Mouse (Mus musculus): ENCODE data around the gene Krt83.
"Not testable (repeated sequence)": the region's sequence is repeated elsewhere in the genome, so short reads cannot be mapped to it uniquely, and the experiment has no call there.

Gene Krt83

GRCm38 (mm10) chr15:101491431-101491830 is at the start of gene Krt83:
Gene Krt83 (minus strand): TSS chr15:101491512.
- no peak for DNase-seq

- DNase-seq: no peak
Measured at GRCm38 (mm10) chr15:101538580-101538900, 47.2 kb upstream of the Krt83 start.

- no peak for DNase-seq
Measured at GRCm38 (mm10) chr15:101537864-101538579, 46.7 kb upstream of the Krt83 start.

GRCm38 (mm10) chr15:101536054-101536850 is 44.9 kb upstream of the Krt83 start:
- DNase-seq: no peak

GRCm38 (mm10) chr15:101532720-101533119 is 41.4 kb upstream of the Krt83 start, which contains the start of gene Krt84:
Gene Krt84 (minus strand): TSS chr15:101532820.
- DNase-seq: no peak

- no peak for DNase-seq
Measured at GRCm38 (mm10) chr15:101522556-101523232, 31.4 kb upstream of the Krt83 start.

- DNase-seq: no peak
Measured at GRCm38 (mm10) chr15:101519792-101520191, 28.5 kb upstream of the Krt83 start.

- DNase-seq: not testable (repeated sequence)
Measured at GRCm38 (mm10) chr15:101517161-101517560, 25.8 kb upstream of the Krt83 start, which contains the start of gene Gm49425. Gene Gm49425 (minus strand): TSS chr15:101517261.

- no peak for DNase-seq
Measured at GRCm38 (mm10) chr15:101508247-101508646, 16.9 kb upstream of the Krt83 start.

- DNase-seq: no peak
Measured at GRCm38 (mm10) chr15:101506896-101507758, 15.8 kb upstream of the Krt83 start.

- no peak for DNase-seq
Measured at GRCm38 (mm10) chr15:101497181-101497580, 5.9 kb upstream of the Krt83 start.

GRCm38 (mm10) chr15:101495266-101495665 is 4.0 kb upstream of the Krt83 start:
- DNase-seq: no peak

GRCm38 (mm10) chr15:101494203-101494602 is 2.9 kb upstream of the Krt83 start:
- DNase-seq: no peak

GRCm38 (mm10) chr15:101493713-101494112 is 2.4 kb upstream of the Krt83 start:
- DNase-seq: no peak

- DNase-seq: no peak
Measured at GRCm38 (mm10) chr15:101492718-101493117, 1.4 kb upstream of the Krt83 start.

- DNase-seq: peak; percentile 28 to 49
Measured at GRCm38 (mm10) chr15:101485911-101486635, 5.2 kb downstream of the Krt83 start.

GRCm38 (mm10) chr15:101484939-101485338 is 6.4 kb downstream of the Krt83 start:
- DNase-seq: no peak

GRCm38 (mm10) chr15:101483646-101484045 is 7.7 kb downstream of the Krt83 start:
- no peak for DNase-seq

- no peak for DNase-seq
Measured at GRCm38 (mm10) chr15:101482056-101482455, 9.3 kb downstream of the Krt83 start.

GRCm38 (mm10) chr15:101479666-101480060 is 11.6 kb downstream of the Krt83 start:
- no peak for DNase-seq

- peak; percentile 45 to 56 for DNase-seq
Measured at GRCm38 (mm10) chr15:101479007-101479665, 12.2 kb downstream of the Krt83 start.

Measured in thymus, adult 18-20 months (tissue).